Mouse (Mus musculus) embryonic facial prominence, embryonic 15.5 days (tissue): ENCODE measurements around the gene Cmas. TPM values are rescaled to one million over a fixed set of nuclear protein-coding genes. Genes with fewer than 3 reads are reported as not detected.
A peak's percentile ranks its signal among the peaks of the same experiment; 100 is the strongest.

Source experiments
- ATAC-seq: fragments of 200-750 bp; cut with Nextera tagmentation; 2 replicates; pipeline ENCODE4 v1.8.0; 2017; ENCODE audit warnings: low read depth, moderate TSS enrichment; ENCODE audit not compliant: insufficient number of reproducible peaks, low FRiP score, low TSS enrichment
- H3K27ac ChIP-seq: fragments of 300-500 bp; sonication (generic); replicated peaks from 2 replicates; pipeline ENCODE4 v1.5.1; 2015; ENCODE audit warnings: mild to moderate bottlenecking, inconsistent platforms
- H3K27me3 ChIP-seq: fragments of 300-500 bp; sonication (generic); 2 replicates; pipeline ENCODE4 v1.6.1; 2015; ENCODE audit warnings: inconsistent platforms
- H3K36me3 ChIP-seq: fragments of 300-500 bp; sonication (generic); 2 replicates; pipeline ENCODE4 v1.6.1; 2015; ENCODE audit warnings: mild to moderate bottlenecking, inconsistent platforms
- H3K4me1 ChIP-seq: fragments of 300-500 bp; sonication (generic); 2 replicates; pipeline ENCODE4 v1.6.1; 2015; ENCODE audit warnings: inconsistent platforms
- H3K4me2 ChIP-seq: fragments of 300-500 bp; sonication (generic); replicated peaks from 2 replicates; pipeline ENCODE4 v1.6.1; 2015; ENCODE audit warnings: mild to moderate bottlenecking, inconsistent platforms
- H3K4me3 ChIP-seq: fragments of 300-500 bp; sonication (generic); replicated peaks from 2 replicates; pipeline ENCODE4 v1.5.1; 2015; ENCODE audit warnings: mild to moderate bottlenecking, inconsistent platforms
- H3K9ac ChIP-seq: fragments of 300-500 bp; sonication (generic); 2 replicates; pipeline ENCODE4 v1.6.1; 2015; ENCODE audit warnings: inconsistent platforms
- H3K9me3 ChIP-seq: fragments of 300-500 bp; sonication (generic); replicated peaks from 2 replicates; pipeline ENCODE4 v1.6.1; 2016; ENCODE audit warnings: inconsistent platforms
- WGBS: fragments of 180-500 bp; shearing (Covaris S2); methylation state at CpG from one replicate; pipeline ENCODE4 v1.1.7; 2015; 5-methylcytosine and 5-hydroxymethylcytosine counted together
- polyA plus RNA-seq: library from polyadenylated mRNA; unstranded; fragments of >200 nt; fragmentation: Nextera tagmentation; extraction: Ambion mirVana; gene quantifications from 2 replicates; pipeline ENCODE4 v1.2.1, GENCODE M21; 2015

The Cmas gene
- polyA plus RNA-seq, 1 experiment from 2014 or later: 83.5 TPM

DNA sequence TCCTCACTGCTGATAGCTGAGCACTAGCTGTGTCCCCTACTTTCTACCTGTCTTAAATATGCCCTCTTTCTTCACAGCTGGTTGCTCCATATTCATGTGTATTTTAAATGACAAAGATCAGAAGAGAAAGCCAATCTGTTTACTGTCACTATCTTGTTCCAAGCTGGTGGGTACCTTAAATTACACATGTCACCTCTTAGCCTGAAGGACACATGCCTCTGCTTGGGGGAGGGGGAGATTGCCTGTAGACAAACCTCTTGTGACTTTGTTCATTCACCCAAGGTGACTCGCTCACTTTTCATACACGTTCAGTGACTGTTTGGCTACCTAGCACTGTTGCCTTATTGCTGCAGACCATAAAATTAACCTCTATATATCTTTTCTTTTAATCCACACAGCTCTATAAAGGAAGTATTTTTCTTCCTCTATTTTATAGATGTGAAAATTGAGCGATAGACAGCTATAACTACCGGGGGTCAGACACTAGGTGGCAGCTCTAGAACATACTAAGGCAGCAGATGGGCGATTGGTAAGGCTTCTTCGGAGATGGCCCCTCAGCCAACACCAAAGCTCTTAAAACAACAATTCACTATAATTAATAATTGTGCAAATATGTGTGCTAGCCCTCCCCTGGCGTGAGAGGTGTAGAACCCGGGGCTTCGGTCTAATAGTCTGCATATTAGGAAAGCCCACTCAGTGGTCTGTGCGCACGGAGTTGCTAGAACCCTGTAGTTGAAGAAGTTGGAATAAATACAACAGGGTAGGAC, 22.7 kb downstream of the Cmas start:
- WGBS: 52% methylated on average over 11 of the region's 11 CpGs
- ATAC-seq: 0 out of 2 replicates have a peak, but pooled peaks have one; percentile 6

DNA sequence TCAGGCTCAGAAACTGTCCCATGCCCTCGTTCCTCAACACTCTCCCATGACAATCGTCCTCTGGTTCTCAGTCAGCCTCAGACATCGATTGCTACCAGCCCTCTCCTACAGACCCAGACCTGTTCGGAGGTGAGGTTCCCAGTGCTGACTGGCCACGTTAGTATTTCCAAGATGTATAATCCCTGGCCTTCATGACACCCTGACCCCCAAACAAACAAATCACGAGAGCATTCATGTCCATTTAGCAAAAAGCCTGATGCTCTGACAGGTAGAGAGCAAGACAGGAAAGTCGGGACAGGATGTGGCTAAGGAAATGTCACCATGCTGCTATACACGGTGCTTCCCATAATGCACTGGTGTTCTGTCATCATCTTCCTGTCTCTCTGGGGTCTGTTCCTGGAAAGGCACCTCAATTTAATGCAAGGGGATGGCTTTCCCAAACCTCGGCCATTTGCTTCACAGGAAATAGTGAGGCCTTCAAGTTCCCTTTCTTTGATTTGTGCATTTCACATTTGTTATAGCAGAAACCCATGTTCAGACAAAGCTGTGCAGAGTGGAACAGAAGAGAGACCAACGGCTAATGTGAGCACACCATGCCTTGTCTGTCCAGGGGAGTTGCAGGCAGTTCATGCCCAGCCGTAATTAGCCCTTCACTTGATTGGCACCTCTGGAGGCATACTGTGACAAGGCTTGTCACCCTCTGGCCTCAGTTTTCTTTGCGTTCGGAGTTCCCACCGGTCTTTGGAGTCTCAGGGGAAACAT, 23.5 kb downstream of the Cmas start:
- Histone ChIP-seq H3K4me1 (no peaks in the 10 kb centered on the region), H3K4me2 (no peak overlapping the region), H3K27me3 (no peaks in the 10 kb centered on the region), H3K27ac (no peak overlapping the region), H3K9ac (no peak overlapping the region), H3K9me3 (no peaks in the 10 kb centered on the region), H3K36me3 (peaks cover 7% of the 10 kb centered on the region; the same call in 1 of the 2 replicates), H3K4me3 (no peak overlapping the region)
- WGBS: 68% methylated on average over 14 of the region's 14 CpGs
- no peak for ATAC-seq

More for the DNA sequence above, 22.7 kb downstream of the Cmas start:
- Histone ChIP-seq H3K4me2 (no peak overlapping the region), H3K4me3 (no peak overlapping the region), H3K9ac (no peak overlapping the region), H3K9me3 (no peaks in the 10 kb centered on the region), H3K27me3 (no peaks in the 10 kb centered on the region), H3K4me1 (no peaks in the 10 kb centered on the region), H3K36me3 (peaks cover 12% of the 10 kb centered on the region), H3K27ac (no peak overlapping the region)

DNA sequence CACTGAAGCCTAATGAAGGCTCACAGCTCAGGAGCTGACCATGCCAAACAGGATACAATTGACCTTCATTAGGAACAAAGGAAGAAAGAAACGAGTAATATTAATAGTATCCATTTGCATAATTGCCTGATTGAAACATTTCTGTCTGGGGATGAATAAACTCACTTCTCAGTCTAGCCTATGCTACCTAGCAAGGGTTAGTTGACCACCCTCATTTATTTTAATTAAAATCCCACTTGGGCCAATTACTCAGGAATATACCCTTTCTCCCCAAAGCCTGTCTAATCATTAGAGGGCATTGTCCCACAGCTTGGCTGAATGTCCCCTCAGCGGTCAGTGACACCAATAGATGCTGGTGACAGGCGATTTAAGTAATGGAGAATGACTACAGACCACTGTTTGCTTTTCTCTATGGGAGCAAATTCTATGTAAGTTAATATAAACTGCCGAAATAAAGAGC, 24.1 kb downstream of the Cmas start:
- 79% methylated on average over 4 of the region's 4 CpGs for WGBS
- Histone ChIP-seq H3K9ac (no peak overlapping the region), H3K36me3 (peaks cover 2% of the 10 kb centered on the region; the same call in 1 of the 2 replicates), H3K4me3 (no peak overlapping the region), H3K4me1 (no peaks in the 10 kb centered on the region), H3K4me2 (no peak overlapping the region), H3K27me3 (no peaks in the 10 kb centered on the region), H3K9me3 (no peaks in the 10 kb centered on the region), H3K27ac (no peak overlapping the region)
- ATAC-seq: no peak

DNA sequence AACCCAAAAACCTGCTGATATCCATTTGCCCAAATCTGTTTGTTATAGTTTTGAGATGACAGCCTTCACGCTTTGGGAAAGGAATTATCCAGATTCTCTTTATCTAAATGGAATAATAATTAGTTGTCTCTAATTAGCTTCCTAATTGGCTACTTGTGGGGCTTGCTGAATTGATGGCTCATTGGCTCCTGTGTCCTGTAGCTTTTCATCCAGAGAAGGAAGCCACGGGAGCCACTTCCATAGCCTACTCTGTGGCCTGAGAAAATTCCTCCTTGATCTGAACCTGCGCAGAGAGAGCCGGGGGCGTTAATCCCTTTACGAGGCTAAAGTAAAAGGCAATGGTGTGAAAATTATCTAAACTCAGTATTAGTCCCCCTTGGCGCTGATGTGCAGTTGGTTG, 24.8 kb downstream of the Cmas start:
- Histone ChIP-seq H3K36me3 (no peaks in the 10 kb centered on the region), H3K4me3 (no peak overlapping the region), H3K4me2 (no peak overlapping the region), H3K27me3 (no peaks in the 10 kb centered on the region), H3K4me1 (no peaks in the 10 kb centered on the region), H3K9me3 (no peaks in the 10 kb centered on the region), H3K9ac (no peak overlapping the region), H3K27ac (no peak overlapping the region)
- WGBS: 69% methylated on average over 7 of the region's 7 CpGs
- no peak for ATAC-seq

DNA sequence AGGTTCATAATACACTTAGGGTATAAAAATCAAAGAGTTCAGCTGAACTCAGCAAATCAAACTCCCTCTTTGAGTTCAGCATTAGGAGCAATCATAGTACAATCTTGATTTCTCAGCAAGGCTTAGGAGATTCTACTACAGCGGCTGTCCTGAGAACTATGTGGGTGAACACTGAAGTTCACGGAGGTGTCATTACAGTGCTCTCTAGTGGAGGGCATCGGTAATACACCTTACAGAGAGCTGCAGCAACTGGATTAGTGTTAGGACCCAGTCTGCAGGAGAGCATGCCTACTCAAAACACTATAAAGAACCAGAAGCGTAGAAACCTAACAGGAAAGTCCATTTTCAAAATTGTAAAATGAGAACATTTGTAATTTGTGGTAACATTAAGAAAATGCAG, 28.9 kb downstream of the Cmas start:
- Histone ChIP-seq H3K36me3 (no peaks in the 10 kb centered on the region), H3K4me2 (no peak overlapping the region), H3K9ac (no peak overlapping the region), H3K4me1 (no peaks in the 10 kb centered on the region), H3K27ac (no peak overlapping the region), H3K9me3 (no peaks in the 10 kb centered on the region), H3K4me3 (no peak overlapping the region), H3K27me3 (no peaks in the 10 kb centered on the region)
- WGBS: 27% methylated on average over 4 of the region's 4 CpGs
- no peak for ATAC-seq

DNA sequence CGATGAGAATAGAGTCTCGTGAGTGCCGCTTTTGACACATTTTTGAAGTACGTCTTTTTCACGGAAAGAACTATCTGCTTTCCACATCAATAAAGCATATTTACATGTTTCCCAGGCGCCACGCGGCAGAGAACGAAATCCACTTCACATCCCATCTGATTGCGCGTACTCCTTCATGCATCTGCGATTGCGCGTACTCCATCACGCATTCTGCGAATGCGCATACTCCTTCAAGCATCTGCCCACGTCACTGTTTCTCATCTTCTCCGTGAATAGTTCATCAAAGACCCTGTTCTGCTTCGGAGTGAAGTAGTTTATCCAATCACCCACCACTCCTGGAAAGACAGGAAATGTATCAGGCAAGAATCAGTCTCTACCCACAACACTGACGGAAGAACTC, 29.6 kb downstream of the Cmas start:
- Histone ChIP-seq H3K27ac (no peak overlapping the region), H3K36me3 (no peaks in the 10 kb centered on the region), H3K9me3 (no peaks in the 10 kb centered on the region), H3K9ac (no peak overlapping the region), H3K4me2 (no peak overlapping the region), H3K4me1 (no peaks in the 10 kb centered on the region), H3K27me3 (no peaks in the 10 kb centered on the region), H3K4me3 (no peak overlapping the region)
- WGBS: 82% methylated on average over 21 of the region's 21 CpGs
- no peak for ATAC-seq

DNA sequence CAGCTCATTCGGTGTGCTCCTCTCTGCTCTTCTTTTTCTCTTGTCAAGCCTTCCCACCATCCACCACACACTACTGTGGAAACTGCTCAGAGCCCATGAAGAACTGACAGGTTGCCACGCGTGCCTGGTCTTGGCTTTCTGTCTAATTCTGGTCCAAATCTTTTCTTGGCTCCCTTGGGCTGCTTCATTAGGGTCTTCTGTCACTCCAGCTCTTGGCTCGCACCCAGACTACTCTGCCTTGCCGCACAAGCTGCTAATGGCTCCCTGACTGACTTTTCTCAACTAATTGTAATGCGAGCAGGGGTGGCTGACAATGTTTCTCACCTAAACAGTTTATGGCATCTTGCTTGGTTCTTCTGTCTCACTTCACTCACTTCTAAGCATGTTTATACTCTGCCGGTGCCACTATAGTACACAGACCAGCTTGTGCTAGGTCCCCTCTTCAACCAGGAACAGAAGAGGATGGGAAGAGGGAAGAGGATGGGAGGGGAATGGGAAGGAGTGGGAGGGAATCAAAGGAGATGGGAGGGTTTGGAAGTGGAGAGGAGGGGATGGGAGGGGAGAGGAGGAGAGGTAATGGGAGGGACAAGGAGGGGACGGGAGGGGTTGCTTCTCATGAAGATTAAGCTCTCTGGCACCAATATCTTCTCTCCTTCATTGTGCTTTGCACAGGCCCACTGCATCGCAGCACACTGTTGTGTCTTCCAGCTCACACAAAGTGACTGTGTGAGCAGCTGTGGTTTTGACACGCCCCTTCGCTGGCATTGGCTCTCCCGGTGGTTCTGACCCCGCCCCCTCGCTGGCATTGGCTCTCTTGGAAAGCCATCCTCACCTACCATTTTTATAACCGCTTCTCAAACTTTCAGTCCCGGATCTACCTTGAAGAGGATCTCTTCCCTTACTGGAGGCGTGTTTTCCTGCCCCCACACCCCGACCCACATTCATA, 31.8 kb downstream of the Cmas start:
- H3K4me1 ChIP-seq: peaks cover 4% of the 10 kb centered on the region; the same call in 1 of the 2 replicates
- no peak for ATAC-seq
- 55% methylated on average over 18 of the region's 18 CpGs for WGBS
- no peaks in the 10 kb centered on the region for H3K9me3 ChIP-seq
- H3K4me2 ChIP-seq: no peak overlapping the region
- no peaks in the 10 kb centered on the region for H3K36me3 ChIP-seq
- no peak overlapping the region for H3K4me3 ChIP-seq
- no peak overlapping the region for H3K27ac ChIP-seq
- H3K9ac ChIP-seq: no peak overlapping the region
- no peaks in the 10 kb centered on the region for H3K27me3 ChIP-seq

DNA sequence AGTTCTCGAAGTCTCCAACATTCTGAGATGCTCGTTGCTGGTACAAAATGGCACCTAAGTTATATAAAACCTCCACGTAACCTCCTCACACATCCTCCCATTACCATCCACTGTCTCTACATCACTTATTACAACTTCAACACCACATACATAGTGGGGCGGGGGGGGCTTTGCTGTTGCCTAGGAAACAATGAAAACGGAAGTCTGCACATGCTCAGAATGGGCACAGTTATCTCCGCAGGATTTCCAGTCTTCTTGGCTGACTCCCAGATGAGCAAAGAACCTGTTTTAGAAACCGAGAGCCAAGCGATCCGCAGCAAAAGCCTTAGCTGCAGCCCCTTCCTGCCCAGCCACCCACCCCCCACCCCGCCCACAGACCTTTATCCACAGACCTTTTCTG, 33.2 kb downstream of the Cmas start:
- no peak overlapping the region for H3K27ac ChIP-seq
- H3K4me1 ChIP-seq: peaks cover 4% of the 10 kb centered on the region; the same call in 1 of the 2 replicates
- no peak overlapping the region for H3K4me3 ChIP-seq
- 89% methylated on average over 10 of the region's 10 CpGs for WGBS
- no peak for ATAC-seq
- H3K9ac ChIP-seq: no peak overlapping the region
- no peaks in the 10 kb centered on the region for H3K36me3 ChIP-seq
- no peak overlapping the region for H3K4me2 ChIP-seq
- H3K9me3 ChIP-seq: no peaks in the 10 kb centered on the region
- H3K27me3 ChIP-seq: no peaks in the 10 kb centered on the region

DNA sequence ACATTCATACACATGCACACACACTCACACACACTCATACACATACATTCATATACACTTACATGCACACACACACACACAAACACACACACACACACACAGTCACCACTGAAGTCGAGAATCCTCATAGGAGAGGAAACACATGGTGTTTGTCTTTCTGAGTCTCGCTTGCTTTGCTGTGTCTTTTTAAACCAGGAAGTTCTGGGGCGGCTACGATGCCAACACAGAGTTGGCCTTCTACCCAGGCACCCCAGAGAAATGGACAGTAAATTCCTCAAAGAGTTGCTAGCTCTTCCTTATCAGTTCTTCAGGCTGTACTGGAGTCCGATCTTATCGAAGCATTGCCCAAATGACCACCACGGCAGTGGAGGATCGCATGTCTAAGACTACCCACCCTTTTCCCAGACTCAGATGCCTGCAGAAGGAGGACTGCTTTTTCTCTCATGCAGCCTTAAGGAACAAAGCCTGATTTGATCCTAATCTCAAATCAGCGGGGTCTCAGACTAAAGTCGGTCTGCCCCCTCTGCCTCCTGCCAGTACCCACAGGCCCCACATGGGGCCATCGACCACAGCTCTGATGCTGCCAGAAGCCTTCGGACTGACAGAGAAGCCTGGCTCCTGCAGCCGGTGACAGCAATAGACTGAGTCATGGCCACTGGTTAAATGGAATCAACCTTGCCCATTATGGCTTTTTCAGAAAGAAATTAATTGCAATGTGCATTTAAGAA, 35.9 kb downstream of the Cmas start:
- 45% methylated on average over 13 of the region's 13 CpGs for WGBS
- Histone ChIP-seq H3K27ac (no peak overlapping the region), H3K36me3 (no peaks in the 10 kb centered on the region), H3K9ac (no peak overlapping the region), H3K4me2 (no peak overlapping the region), H3K4me1 (peaks cover 4% of the 10 kb centered on the region; the same call in 1 of the 2 replicates), H3K4me3 (no peak overlapping the region), H3K27me3 (no peaks in the 10 kb centered on the region), H3K9me3 (no peaks in the 10 kb centered on the region)
- ATAC-seq: no peak

DNA sequence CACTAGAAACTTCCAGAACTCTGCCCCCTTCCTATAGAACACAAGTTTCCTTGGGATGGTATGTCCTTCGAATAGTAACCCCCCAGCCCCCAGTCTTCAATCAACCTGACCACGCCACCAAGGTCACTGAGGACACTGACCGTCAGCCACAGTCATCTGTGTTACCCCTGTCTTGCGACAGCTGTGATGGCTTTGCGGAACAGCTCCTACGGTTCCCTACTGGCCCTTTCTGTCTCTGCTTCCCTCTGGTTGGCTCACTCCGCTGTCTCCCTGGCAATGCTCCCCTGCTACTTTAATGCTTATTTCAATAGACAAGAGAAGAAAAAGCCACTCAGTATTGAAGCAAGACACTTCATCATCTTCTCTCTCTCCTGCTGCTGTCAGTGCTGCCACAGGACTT, 37.0 kb downstream of the Cmas start:
- no peaks in the 10 kb centered on the region for H3K27me3 ChIP-seq
- H3K9ac ChIP-seq: no peak overlapping the region
- no peak overlapping the region for H3K27ac ChIP-seq
- peaks cover 4% of the 10 kb centered on the region; the same call in 1 of the 2 replicates for H3K4me1 ChIP-seq
- H3K4me2 ChIP-seq: no peak overlapping the region
- WGBS: 67% methylated on average over 7 of the region's 7 CpGs
- H3K9me3 ChIP-seq: no peaks in the 10 kb centered on the region
- H3K36me3 ChIP-seq: no peaks in the 10 kb centered on the region
- ATAC-seq: no peak
- no peak overlapping the region for H3K4me3 ChIP-seq
